Comparison of ENCODE assay signal across 21 mouse cellular contexts in the genomic region with DNA sequence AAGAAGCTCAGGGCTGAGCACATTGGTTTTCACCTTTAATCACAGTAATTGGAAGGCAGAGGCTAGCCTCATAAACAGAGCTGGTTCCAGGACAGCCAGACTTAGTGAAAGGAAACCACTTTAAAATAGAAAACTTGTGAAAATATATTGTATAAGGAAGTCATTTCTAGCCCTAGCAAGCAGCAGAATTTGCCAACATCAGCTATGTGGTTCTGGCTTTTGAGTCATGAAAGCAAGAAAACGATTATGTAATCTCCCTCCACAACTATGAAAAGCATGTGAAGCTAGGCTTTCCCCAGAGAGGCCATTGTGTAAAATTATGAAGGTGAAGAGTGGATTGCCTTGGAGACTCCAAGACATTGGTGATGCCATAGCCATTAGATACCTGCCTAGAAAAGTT.
DNase-seq lines count a peak whose midpoint lies in the region; ATAC-seq and TF ChIP-seq lines count a peak whose summit lies in the region.
"Had no signal": no experiment of that assay in that cellular context is flagged by ENCODE, and none has a peak within 500 bp of the region (broad histone marks: within the 10 kb centered on the region; RNA-seq: fewer than 3 reads in every experiment).

No protein-coding gene starts in this region.

- H3K4me3 ChIP-seq in ES-E14 (ENCODE audit: insufficient read depth in 1 of 2, low read depth in 1 of 2, low read length in 2 of 2, poor library complexity in 1 of 2, severe bottlenecking in 1 of 2), result no peak overlapping the region
- H3K4me3 ChIP-seq: forebrain, embryonic 12.5 days; forebrain, embryonic 15.5 days; gastrocnemius, adult 2 months; hindbrain, embryonic 13.5 days had no signal

- ATAC-seq in frontal cortex, adult (ENCODE audit: low TSS enrichment), result peak; percentile 82
- ATAC-seq: forebrain, embryonic 15.5 days; hindbrain, embryonic 16.5 days; intestine, embryonic 16.5 days had no signal

- H3K9ac ChIP-seq in ES-E14 (ENCODE audit: insufficient read depth, low read depth, low read length, poor library complexity, severe bottlenecking), result no peak overlapping the region
- H3K9ac ChIP-seq: forebrain, embryonic 12.5 days; forebrain, embryonic 15.5 days; hindbrain, embryonic 13.5 days had no signal

- DNase-seq in frontal cortex, postnatal 25 days (ENCODE audit: low spot score in 2 of 2), result no peak
- peak; percentile 1 for DNase-seq in ES-E14 (ENCODE audit: low read depth, low spot score)
- peak; percentile 4 for DNase-seq in brain, adult 2 months (ENCODE audit: low read depth, low spot score)
- no peak for DNase-seq in c-Kit-positive CD71-positive TER-119-positive erythroid progenitor cells, embryonic 14.5 days (ENCODE audit: low spot score)
- no peak for DNase-seq in urinary bladder, adult 2 months (ENCODE audit: low spot score)
- DNase-seq: adrenal gland, adult 2 months; adrenal gland, postnatal 14 days; B cell, adult 2 months; cerebellum, adult 18-20 months; cerebellum, adult 9-10 months; cerebellum, postnatal 14 days; gastrocnemius, adult 2 months; gastrocnemius, postnatal 14 days; heart, adult 11 months; kidney, adult 18-20 months had no signal

- no peaks in the 10 kb centered on the region for H3K9me3 ChIP-seq in ES-E14 (ENCODE audit: control insufficient read depth, insufficient read depth, low read depth, low read length)
- H3K9me3 ChIP-seq: forebrain, embryonic 12.5 days; forebrain, embryonic 15.5 days; hindbrain, embryonic 13.5 days had no signal

- H3K27ac ChIP-seq in ES-E14 (ENCODE audit: insufficient read depth, low read depth, low read length, poor library complexity, severe bottlenecking), result no peak overlapping the region; the same call in 1 of the 2 replicates
- H3K27ac ChIP-seq: forebrain, embryonic 12.5 days; forebrain, embryonic 15.5 days; gastrocnemius, adult 2 months; hindbrain, embryonic 13.5 days had no signal

- in situ Hi-C loops in ES-E14 (cut with MboI; ENCODE audit: low sequenced_read_pairs in 2 of 2, unreplicated experiment in 2 of 2), result no loop called here

- H3K36me3 ChIP-seq in ES-E14 (ENCODE audit: control insufficient read depth, insufficient read depth, low read length, poor library complexity, severe bottlenecking), result no peaks in the 10 kb centered on the region
- H3K36me3 ChIP-seq: forebrain, embryonic 12.5 days; forebrain, embryonic 15.5 days; hindbrain, embryonic 13.5 days had no signal

- no peaks in the 10 kb centered on the region for H3K4me1 ChIP-seq in ES-E14 (ENCODE audit: control insufficient read depth in 2 of 2, insufficient read depth in 2 of 2, low read length in 2 of 2, poor library complexity in 1 of 2)
- H3K4me1 ChIP-seq: forebrain, embryonic 12.5 days; forebrain, embryonic 15.5 days; hindbrain, embryonic 13.5 days had no signal

TF ChIP-seq in ES-E14, 5 proteins besides CTCF, POLR2A, EP300 and RAD21:
- TF ChIP-seq HCFC1 (IDR thresholded peaks at IDR 0.05; ENCODE audit: borderline replicate concordance, insufficient read depth, low read length), result no peak

Comparison
In these comparisons a context has a peak if more than half of its experiments do, and no peak if none do; other contexts are left out.
1. DNase-seq: peak in ES-E14 (single experiment) and brain, adult 2 months (single experiment); none in frontal cortex, postnatal 25 days (0 of 2), c-Kit-positive CD71-positive TER-119-positive erythroid progenitor cells, embryonic 14.5 days (single experiment) and urinary bladder, adult 2 months (single experiment).